Mouse (Mus musculus) ES-Bruce4 (cell line): Measurements from ENCODE around the gene Tnfrsf25.

Experiments
- CTCF ChIP-seq: IDR thresholded peaks from one replicate; pipeline ENCODE4 v1.8.1; 2011; ENCODE audit warnings: low read depth, low read length
- EP300 ChIP-seq: IDR thresholded peaks from 2 replicates; pipeline ENCODE4 v1.6.1; 2011; ENCODE audit warnings: low read depth, low read length; ENCODE audit not compliant: insufficient read depth
- POLR2A ChIP-seq: IDR thresholded peaks from one replicate; pipeline ENCODE4 v1.8.1; 2011; ENCODE audit warnings: low read length; ENCODE audit not compliant: insufficient read depth

- no peak for TF ChIP-seq POLR2A
- no peak for TF ChIP-seq CTCF
- TF ChIP-seq EP300 = no peak
These were observed 47.0 kb downstream of the Tnfrsf25 start for GRCm38 (mm10) chr4:152162748-152163147.
